Mouse (Mus musculus) E14TG2a.4 (cell line): ENCODE measurements around the gene Pbld2.

Source experiments
- H3K27me3 ChIP-seq: 2 replicates; pipeline ENCODE4 v1.6.1; 2014; ENCODE audit warnings: low read length, control low read depth; ENCODE audit not compliant: insufficient read depth
- H3K36me3 ChIP-seq: 2 replicates; pipeline ENCODE4 v1.6.1; 2014; ENCODE audit warnings: low read length, control low read depth; ENCODE audit not compliant: insufficient read depth
- H3K4me1 ChIP-seq: replicated peaks from 2 replicates; pipeline ENCODE4 v1.6.1; 2014; ENCODE audit warnings: low read depth, low read length, control low read depth
- H3K4me3 ChIP-seq: replicated peaks from 2 replicates; pipeline ENCODE4 v1.5.1; 2014; ENCODE audit warnings: mild to moderate bottlenecking, low read length
- H3K9me3 ChIP-seq: 2 replicates; pipeline ENCODE4 v1.6.1; 2014; ENCODE audit warnings: low read length, control low read depth
- CTCF ChIP-seq: conservative IDR thresholded peaks from 2 replicates; pipeline ENCODE4 v1.5.1; 2014; ENCODE audit warnings: low read length
- NANOG ChIP-seq: IDR thresholded peaks from 2 replicates; pipeline ENCODE4 v1.6.1; 2014; ENCODE audit warnings: borderline replicate concordance, low read length, mixed read lengths
- POU5F1 ChIP-seq: IDR thresholded peaks from 2 replicates; pipeline ENCODE4 v1.6.1; 2014; ENCODE audit warnings: low read length, borderline replicate concordance

The Pbld2 gene

GRCm38 (mm10) chr10:63023749-63024579 lies at the start of gene Pbld2, which contains the start of gene Hnrnph3:
Gene Pbld2, plus strand, starts transcription at chr10:63024315.
Gene Hnrnph3, minus strand, starts transcription at chr10:63024217.
- H3K4me1 ChIP-seq, result peaks cover 63% of the 10 kb centered on the region
- peak within 1 kb of the TSS; percentile 98 for H3K4me3 ChIP-seq
- TF ChIP-seq POU5F1, result no peak
- 0 out of 2 replicates have a peak, but pooled peaks have one; percentile 16 for TF ChIP-seq NANOG
- H3K36me3 ChIP-seq, result peaks cover 17% of the 10 kb centered on the region; the same call in 1 of the 2 replicates
- H3K9me3 ChIP-seq, result no peaks in the 10 kb centered on the region
- no peaks in the 10 kb centered on the region for H3K27me3 ChIP-seq

DNA sequence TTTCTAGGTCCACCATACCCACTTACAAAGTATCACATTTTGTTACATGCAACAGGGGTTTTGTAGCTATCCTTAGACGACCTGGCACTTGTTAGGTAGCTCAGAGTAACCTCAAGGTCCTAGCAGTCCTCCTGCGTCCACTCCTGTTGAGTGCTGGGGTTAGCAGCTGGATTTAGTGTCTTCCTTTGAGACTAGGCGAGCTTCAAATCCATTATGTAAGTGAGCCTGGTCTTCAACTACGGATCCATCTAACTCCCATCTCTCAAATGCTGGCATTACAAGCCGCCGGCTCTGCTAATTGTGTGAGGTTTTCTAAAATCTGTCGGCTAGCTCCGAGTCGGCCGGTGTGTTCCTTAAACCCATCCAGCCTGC lies 44.5 kb upstream of the Pbld2 start:
- Histone ChIP-seq H3K36me3 (peaks cover 29% of the 10 kb centered on the region), H3K4me1 (peaks cover 38% of the 10 kb centered on the region), H3K27me3 (peaks cover 7% of the 10 kb centered on the region), H3K4me3 (peak overlapping the region; percentile 95), H3K9me3 (no peaks in the 10 kb centered on the region)
- TF ChIP-seq CTCF (no peak), NANOG (no peak), POU5F1 (no peak)

DNA sequence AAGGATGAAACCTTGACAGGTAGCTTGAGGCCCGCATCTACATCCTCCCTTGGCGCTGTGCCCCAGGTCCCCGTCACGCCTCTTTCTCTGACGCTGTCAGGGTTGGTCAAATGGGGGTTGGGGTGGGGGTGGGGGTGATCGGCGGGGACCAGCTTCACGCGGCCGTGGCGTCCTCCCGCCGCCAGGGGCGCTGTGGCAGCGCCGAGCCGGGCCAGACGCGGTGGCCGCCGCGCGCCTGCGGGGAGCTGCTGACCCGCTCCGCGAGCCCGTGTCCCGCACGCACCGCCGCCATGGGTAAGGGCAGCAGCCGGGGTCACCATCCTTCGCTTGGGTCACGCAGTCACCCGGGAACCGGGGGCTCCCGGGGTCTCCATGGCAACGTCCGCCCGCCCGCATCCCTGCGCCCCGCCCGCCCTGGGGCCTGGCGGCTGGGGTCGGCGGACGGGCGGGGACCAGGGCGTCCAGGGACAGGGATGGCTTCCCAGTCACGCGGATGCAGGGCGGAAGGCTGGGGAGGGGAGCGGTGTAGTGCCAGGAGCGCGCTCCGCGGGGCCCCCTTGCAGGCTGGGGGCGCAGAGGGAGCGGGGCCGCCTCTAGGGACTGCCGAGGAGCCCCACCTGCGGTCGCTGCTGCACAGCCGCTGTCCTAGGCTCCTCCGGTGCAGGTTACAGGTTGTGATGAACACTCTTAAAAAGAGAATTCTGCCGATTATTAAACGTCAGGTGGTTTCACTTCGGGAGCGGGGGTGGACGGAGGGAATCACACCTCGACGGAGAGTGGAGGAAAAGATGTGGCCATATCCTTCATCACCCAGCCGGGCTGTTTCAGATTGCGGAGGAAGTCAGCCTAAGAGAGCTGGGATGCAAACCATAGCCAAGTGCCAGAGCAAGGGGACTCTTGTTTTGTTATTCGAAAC lies 43.8 kb upstream of the Pbld2 start, which contains the start of gene Rufy2:
Gene Rufy2, plus strand, starts transcription at position 185 of the 916 bp plus-strand sequence.
- H3K4me3 ChIP-seq, result peak within 1 kb of the TSS; percentile 95
- H3K4me1 ChIP-seq, result peaks cover 44% of the 10 kb centered on the region
- H3K36me3 ChIP-seq, result peaks cover 34% of the 10 kb centered on the region
- H3K9me3 ChIP-seq, result no peaks in the 10 kb centered on the region
- TF ChIP-seq NANOG, result no peak
- no peak for TF ChIP-seq CTCF
- no peak for TF ChIP-seq POU5F1
- H3K27me3 ChIP-seq, result peaks cover 7% of the 10 kb centered on the region

GRCm38 (mm10) chr10:62984072-62984471 lies 40.0 kb upstream of the Pbld2 start:
- peaks cover 65% of the 10 kb centered on the region for H3K4me1 ChIP-seq
- TF ChIP-seq CTCF (no peak), POU5F1 (no peak), NANOG (no peak)
- H3K27me3 ChIP-seq, result peaks cover 2% of the 10 kb centered on the region
- H3K4me3 ChIP-seq, result no peak overlapping the region
- H3K9me3 ChIP-seq, result no peaks in the 10 kb centered on the region
- H3K36me3 ChIP-seq, result peaks cover 40% of the 10 kb centered on the region

DNA sequence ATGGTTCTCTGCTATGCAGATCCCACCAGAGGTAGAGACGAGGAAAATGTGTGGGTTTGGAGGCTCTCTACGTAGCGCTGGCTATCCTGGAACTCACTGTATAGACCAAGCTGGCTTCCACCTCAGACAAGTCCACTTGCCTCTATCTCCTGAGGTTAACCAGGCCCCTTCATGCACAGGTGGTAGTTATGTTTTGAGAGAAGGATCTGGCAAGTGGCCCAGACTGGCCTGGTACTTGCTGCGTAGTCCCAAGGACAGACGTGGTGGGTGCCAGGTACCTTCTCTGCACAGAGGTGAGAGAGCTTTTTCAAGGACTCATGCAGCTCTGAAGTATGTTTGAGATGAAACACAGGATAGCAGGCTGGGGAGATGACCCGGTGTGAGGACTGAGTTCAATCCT lies 39.6 kb upstream of the Pbld2 start:
- TF ChIP-seq POU5F1, result no peak
- no peak for TF ChIP-seq NANOG
- TF ChIP-seq CTCF, result no peak
- no peaks in the 10 kb centered on the region for H3K27me3 ChIP-seq
- no peak overlapping the region for H3K4me3 ChIP-seq
- H3K4me1 ChIP-seq, result peaks cover 63% of the 10 kb centered on the region
- H3K9me3 ChIP-seq, result no peaks in the 10 kb centered on the region
- H3K36me3 ChIP-seq, result peaks cover 44% of the 10 kb centered on the region

DNA sequence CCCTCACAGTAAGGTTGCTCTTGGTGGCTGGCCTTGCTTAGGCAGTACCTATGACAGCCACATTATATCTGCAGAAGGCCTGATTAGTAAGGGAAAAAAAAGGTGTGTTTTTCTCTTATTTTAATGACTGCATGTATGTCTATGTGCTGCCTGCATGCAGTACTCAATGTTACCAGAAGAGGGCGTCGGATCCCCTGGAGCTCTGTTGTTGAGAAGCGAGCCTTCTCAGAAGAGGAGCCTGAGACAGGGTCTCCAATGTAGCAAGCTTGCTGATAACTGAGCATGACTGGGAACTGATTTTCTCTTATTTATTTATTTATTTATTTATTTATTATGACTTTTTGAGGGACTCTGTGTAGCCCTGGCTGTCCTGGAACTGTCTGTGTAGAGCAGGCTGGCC lies 36.8 kb upstream of the Pbld2 start:
- TF ChIP-seq CTCF, result peak; percentile 100
- TF ChIP-seq POU5F1, result no peak
- no peak for TF ChIP-seq NANOG
- H3K4me1 ChIP-seq, result peaks cover 60% of the 10 kb centered on the region
- peaks cover 63% of the 10 kb centered on the region for H3K36me3 ChIP-seq
- no peaks in the 10 kb centered on the region for H3K27me3 ChIP-seq
- H3K4me3 ChIP-seq, result no peak overlapping the region
- no peaks in the 10 kb centered on the region for H3K9me3 ChIP-seq

DNA sequence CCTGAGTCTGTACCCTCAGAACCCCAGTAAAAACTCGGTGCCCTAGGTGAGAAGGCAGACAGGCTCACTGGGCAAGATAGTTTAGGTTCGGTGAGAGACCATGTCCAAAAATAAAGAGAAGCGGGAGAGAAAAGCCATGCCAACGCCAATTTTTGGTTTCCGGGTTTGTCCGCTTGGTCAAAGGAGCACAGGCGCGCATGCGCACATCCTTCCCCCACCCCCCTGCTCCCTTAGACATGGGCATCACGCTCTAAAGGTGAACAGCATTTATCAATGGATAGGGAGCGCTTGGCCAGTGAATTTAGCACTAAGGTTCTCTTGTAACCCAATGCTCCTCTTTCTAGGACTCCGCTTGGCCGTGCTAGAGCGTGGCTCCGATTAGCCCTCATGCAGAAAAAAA lies 33.5 kb upstream of the Pbld2 start:
- TF ChIP-seq CTCF (no peak), POU5F1 (no peak), NANOG (no peak)
- Histone ChIP-seq H3K27me3 (no peaks in the 10 kb centered on the region), H3K9me3 (no peaks in the 10 kb centered on the region), H3K36me3 (peaks cover 61% of the 10 kb centered on the region), H3K4me3 (peak overlapping the region; percentile 54), H3K4me1 (peaks cover 62% of the 10 kb centered on the region)

DNA sequence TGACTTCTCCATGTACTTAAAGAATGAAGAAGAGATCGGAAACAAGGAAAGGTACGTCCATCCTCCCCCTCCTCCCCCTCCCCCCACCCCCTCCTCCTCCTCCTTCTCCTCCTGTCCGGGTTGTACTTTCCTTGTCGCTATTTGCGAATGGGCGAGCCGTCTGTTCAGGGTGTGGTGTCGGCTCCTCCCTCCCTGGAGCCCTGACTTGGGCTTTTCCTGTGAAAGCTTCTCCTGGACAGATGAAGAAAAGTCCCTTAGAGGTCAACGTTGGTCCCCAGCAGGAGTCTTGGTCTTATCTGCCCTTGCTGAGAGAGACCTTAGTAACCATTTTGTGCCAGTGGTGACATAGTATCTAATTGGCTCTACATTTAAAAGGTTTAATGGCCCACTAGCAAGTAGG lies 30.1 kb upstream of the Pbld2 start:
- Histone ChIP-seq H3K4me1 (peaks cover 45% of the 10 kb centered on the region), H3K36me3 (peaks cover 82% of the 10 kb centered on the region), H3K27me3 (no peaks in the 10 kb centered on the region), H3K9me3 (no peaks in the 10 kb centered on the region), H3K4me3 (no peak overlapping the region; the same call in 1 of the 2 replicates)
- TF ChIP-seq NANOG (no peak), CTCF (no peak), POU5F1 (no peak)
